Mouse (Mus musculus) adipocyte (in vitro differentiated cells): Measurements from ENCODE around the gene Use1.

ENCODE experiments used
- DNase-seq: peaks from one replicate; pipeline ENCODE4 v3.0.0-alpha.2; 2016; ENCODE audit warnings: low spot score

Use1 gene

GRCm38 (mm10) chr8:71376423-71377030 lies 9.9 kb downstream of the Use1 start:
- DNase-seq = no peak

- DNase-seq = no peak
Observed at GRCm38 (mm10) chr8:71379008-71379407, 12.4 kb downstream of the Use1 start.

GRCm38 (mm10) chr8:71379512-71380075 lies 12.9 kb downstream of the Use1 start:
- no peak for DNase-seq

- no peak for DNase-seq
Observed at GRCm38 (mm10) chr8:71380178-71381171, 13.8 kb downstream of the Use1 start.

GRCm38 (mm10) chr8:71381421-71381970 lies 14.8 kb downstream of the Use1 start, which contains the start of gene Nr2f6:
Gene Nr2f6 (minus strand): TSS chr8:71381960.
- DNase-seq = peak; percentile 71

GRCm38 (mm10) chr8:71381971-71382961 lies 15.6 kb downstream of the Use1 start:
- peak; percentile 83 for DNase-seq

- no peak for DNase-seq
Observed at GRCm38 (mm10) chr8:71383396-71383795, 16.7 kb downstream of the Use1 start.

- DNase-seq = no peak
Observed at GRCm38 (mm10) chr8:71383860-71384259, 17.2 kb downstream of the Use1 start.

GRCm38 (mm10) chr8:71385212-71385835 lies 18.7 kb downstream of the Use1 start:
- DNase-seq = no peak

- DNase-seq = no peak
Observed at GRCm38 (mm10) chr8:71388267-71388666, 21.6 kb downstream of the Use1 start.

- DNase-seq = no peak
Observed at GRCm38 (mm10) chr8:71391696-71392095, 25.0 kb downstream of the Use1 start.

- DNase-seq = no peak
Observed at GRCm38 (mm10) chr8:71392391-71392790, 25.7 kb downstream of the Use1 start.

GRCm38 (mm10) chr8:71392871-71393270 lies 26.2 kb downstream of the Use1 start:
- no peak for DNase-seq

- no peak for DNase-seq
Observed at GRCm38 (mm10) chr8:71394481-71394880, 27.8 kb downstream of the Use1 start.

- no peak for DNase-seq
Observed at GRCm38 (mm10) chr8:71395071-71395470, 28.4 kb downstream of the Use1 start.

- DNase-seq = no peak
Observed at GRCm38 (mm10) chr8:71395629-71396028, 29.0 kb downstream of the Use1 start, which contains the start of gene Ushbp1. Gene Ushbp1 (minus strand): TSS chr8:71395802.

GRCm38 (mm10) chr8:71396639-71397305 lies 30.1 kb downstream of the Use1 start, which contains the start of gene Babam1:
Gene Babam1 (plus strand): TSS chr8:71396861.
- peak; percentile 98 for DNase-seq

- DNase-seq = no peak
Observed at GRCm38 (mm10) chr8:71397701-71398100, 31.1 kb downstream of the Use1 start.

- DNase-seq = no peak
Observed at GRCm38 (mm10) chr8:71400826-71401225, 34.2 kb downstream of the Use1 start.

GRCm38 (mm10) chr8:71401454-71401853 lies 34.8 kb downstream of the Use1 start:
- DNase-seq = no peak
